Mouse (Mus musculus): ENCODE measurements around the gene Ccrl2.

DNA sequence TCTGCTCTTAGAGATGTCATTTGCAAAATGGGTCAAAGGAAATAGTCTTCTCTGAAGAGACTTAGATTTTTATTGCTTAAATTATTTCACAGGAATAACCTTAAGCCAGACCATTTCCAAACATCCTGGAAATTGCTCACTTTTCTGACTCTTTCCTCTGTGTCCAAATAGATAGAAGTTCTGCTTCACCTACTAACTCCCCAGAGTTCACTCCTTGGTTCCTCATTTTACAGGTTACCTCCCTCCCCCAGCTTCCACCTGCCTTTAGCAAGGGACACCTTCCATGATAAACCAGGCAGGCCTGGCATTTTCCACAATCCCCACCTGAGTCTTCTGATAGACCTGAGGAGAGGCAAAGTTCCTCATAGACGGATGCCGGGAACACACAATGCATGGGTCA, 50.8 kb downstream of the Ccrl2 start:
- TF ChIP-seq POLR2A (IDR thresholded peaks at IDR 0.05; ENCODE audit: insufficient read depth, low read length) (no peak), CTCF (IDR thresholded peaks at IDR 0.05; ENCODE audit: low read depth, low read length) (no peak), EP300 (IDR thresholded peaks at IDR 0.05; ENCODE audit: insufficient read depth, low read depth, low read length) (no peak)

All from ES-Bruce4 (cell line).